30 mouse cellular contexts compared by ENCODE assay signal in genomic region chr8:85606974-85607373, GRCm38 (mm10). TPM values are rescaled to one million over a fixed set of nuclear protein-coding genes. Genes with fewer than 3 reads are reported as not detected.
DNase-seq lines count a peak whose midpoint lies in the region; ATAC-seq and TF ChIP-seq lines count a peak whose summit lies in the region.
"Had no signal": no experiment of that assay in that cellular context is flagged by ENCODE, and none has a peak within 500 bp of the region (broad histone marks: within the 10 kb centered on the region; RNA-seq: fewer than 3 reads in every experiment).

No protein-coding gene starts in this region.

- no peaks in the 10 kb centered on the region for H3K9me3 ChIP-seq in hindbrain, embryonic 14.5 days (ENCODE audit: control insufficient read depth, low read length)
- no peaks in the 10 kb centered on the region for H3K9me3 ChIP-seq in hindbrain, embryonic 11.5 days (ENCODE audit: control insufficient read depth, low read length)
- no peaks in the 10 kb centered on the region for H3K9me3 ChIP-seq in midbrain, embryonic 10.5 days (replicated peaks)
- H3K9me3 ChIP-seq in midbrain, embryonic 16.5 days (replicated peaks; ENCODE audit: control insufficient read depth, low read length, poor library complexity, severe bottlenecking) = no peaks in the 10 kb centered on the region
- no peaks in the 10 kb centered on the region for H3K9me3 ChIP-seq in ES-Bruce4 (replicated peaks; ENCODE audit: control insufficient read depth, insufficient read depth, low read length, poor library complexity, severe bottlenecking)
- no peaks in the 10 kb centered on the region for H3K9me3 ChIP-seq in limb, embryonic 10.5 days (replicated peaks)
- H3K9me3 ChIP-seq: forebrain, embryonic 15.5 days; heart, embryonic 10.5 days; heart, embryonic 15.5 days; hindbrain, embryonic 15.5 days; liver, embryonic 15.5 days; lung, embryonic 15.5 days; midbrain, embryonic 12.5 days; neural tube, embryonic 12.5 days had no signal

- TF ChIP-seq EP300 in ES-Bruce4 (IDR thresholded peaks at IDR 0.05; ENCODE audit: insufficient read depth, low read depth, low read length) = no peak

- H3K4me3 ChIP-seq in hindbrain, embryonic 14.5 days (replicated peaks; ENCODE audit: low read length) = no peak overlapping the region
- no peak overlapping the region for H3K4me3 ChIP-seq in hindbrain, embryonic 11.5 days (ENCODE audit: low read depth, low read length)
- no peak overlapping the region for H3K4me3 ChIP-seq in midbrain, embryonic 10.5 days
- H3K4me3 ChIP-seq in midbrain, embryonic 16.5 days (ENCODE audit: low read depth, low read length) = no peak overlapping the region
- H3K4me3 ChIP-seq in ES-Bruce4 (ENCODE audit: low read depth, low read length) = peak overlapping the region; percentile 33; the same call in 1 of the 2 replicates
- H3K4me3 ChIP-seq in limb, embryonic 10.5 days = no peak overlapping the region
- no peak overlapping the region for H3K4me3 ChIP-seq in gastrocnemius, adult 2 months
- H3K4me3 ChIP-seq: forebrain, embryonic 15.5 days; heart, embryonic 10.5 days; heart, embryonic 15.5 days; hindbrain, embryonic 15.5 days; liver, embryonic 15.5 days; lung, embryonic 15.5 days; midbrain, embryonic 12.5 days; neural tube, embryonic 12.5 days had no signal

- no peak overlapping the region for H3K27ac ChIP-seq in hindbrain, embryonic 14.5 days
- no peak overlapping the region for H3K27ac ChIP-seq in hindbrain, embryonic 11.5 days (ENCODE audit: low read depth, low read length)
- H3K27ac ChIP-seq in midbrain, embryonic 10.5 days (replicated peaks) = no peak overlapping the region
- no peak overlapping the region for H3K27ac ChIP-seq in midbrain, embryonic 16.5 days (ENCODE audit: low read length)
- no peak overlapping the region for H3K27ac ChIP-seq in ES-Bruce4 (ENCODE audit: insufficient read depth, low read length)
- H3K27ac ChIP-seq in limb, embryonic 10.5 days = no peak overlapping the region
- H3K27ac ChIP-seq in gastrocnemius, adult 2 months = no peak overlapping the region
- H3K27ac ChIP-seq: forebrain, embryonic 15.5 days; heart, embryonic 10.5 days; heart, embryonic 15.5 days; hindbrain, embryonic 15.5 days; liver, embryonic 15.5 days; lung, embryonic 15.5 days; midbrain, embryonic 12.5 days; neural tube, embryonic 12.5 days; stomach, postnatal 0 days had no signal

- no peaks in the 10 kb centered on the region for H3K36me3 ChIP-seq in hindbrain, embryonic 14.5 days (replicated peaks; ENCODE audit: control insufficient read depth, insufficient read depth)
- H3K36me3 ChIP-seq in hindbrain, embryonic 11.5 days (ENCODE audit: control insufficient read depth, insufficient read depth, low read length) = no peaks in the 10 kb centered on the region
- H3K36me3 ChIP-seq in midbrain, embryonic 10.5 days = no peaks in the 10 kb centered on the region
- no peaks in the 10 kb centered on the region for H3K36me3 ChIP-seq in midbrain, embryonic 16.5 days (ENCODE audit: control insufficient read depth, insufficient read depth, low read length)
- H3K36me3 ChIP-seq in ES-Bruce4 (ENCODE audit: control insufficient read depth, insufficient read depth, low read length, poor library complexity, severe bottlenecking) = no peaks in the 10 kb centered on the region
- no peaks in the 10 kb centered on the region for H3K36me3 ChIP-seq in limb, embryonic 10.5 days
- H3K36me3 ChIP-seq: forebrain, embryonic 15.5 days; heart, embryonic 10.5 days; heart, embryonic 15.5 days; hindbrain, embryonic 15.5 days; liver, embryonic 15.5 days; lung, embryonic 15.5 days; midbrain, embryonic 12.5 days; neural tube, embryonic 12.5 days had no signal

- 0 out of 2 replicates have a peak overlapping the region, but pooled peaks have one; percentile 13 for H3K4me2 ChIP-seq in hindbrain, embryonic 14.5 days (replicated peaks)
- no peak overlapping the region for H3K4me2 ChIP-seq in hindbrain, embryonic 11.5 days (replicated peaks; ENCODE audit: low read depth, low read length)
- no peak overlapping the region for H3K4me2 ChIP-seq in midbrain, embryonic 16.5 days (ENCODE audit: low read length)
- H3K4me2 ChIP-seq: forebrain, embryonic 15.5 days; heart, embryonic 15.5 days; hindbrain, embryonic 15.5 days; liver, embryonic 15.5 days; lung, embryonic 15.5 days; midbrain, embryonic 12.5 days; neural tube, embryonic 12.5 days had no signal

- no peak overlapping the region for H3K9ac ChIP-seq in hindbrain, embryonic 14.5 days
- no peak overlapping the region for H3K9ac ChIP-seq in hindbrain, embryonic 11.5 days (ENCODE audit: low read depth, low read length)
- no peak overlapping the region for H3K9ac ChIP-seq in midbrain, embryonic 16.5 days (ENCODE audit: low read depth, low read length)
- peak overlapping the region; percentile 19; the same call in 1 of the 2 replicates for H3K9ac ChIP-seq in ES-Bruce4 (ENCODE audit: low read depth, poor library complexity, severe bottlenecking)
- H3K9ac ChIP-seq: forebrain, embryonic 15.5 days; heart, embryonic 15.5 days; hindbrain, embryonic 15.5 days; liver, embryonic 15.5 days; lung, embryonic 15.5 days; midbrain, embryonic 12.5 days; neural tube, embryonic 12.5 days had no signal

- H3K4me1 ChIP-seq in hindbrain, embryonic 14.5 days (replicated peaks; ENCODE audit: control insufficient read depth, insufficient read depth, low read length) = no peaks in the 10 kb centered on the region
- no peaks in the 10 kb centered on the region for H3K4me1 ChIP-seq in hindbrain, embryonic 11.5 days (replicated peaks; ENCODE audit: control insufficient read depth, insufficient read depth, low read length)
- H3K4me1 ChIP-seq in midbrain, embryonic 10.5 days = no peaks in the 10 kb centered on the region
- H3K4me1 ChIP-seq in midbrain, embryonic 16.5 days (ENCODE audit: control insufficient read depth, insufficient read depth, low read length) = no peaks in the 10 kb centered on the region
- H3K4me1 ChIP-seq in ES-Bruce4 (ENCODE audit: control insufficient read depth, insufficient read depth, low read length) = peaks cover 3% of the 10 kb centered on the region
- peaks cover 8% of the 10 kb centered on the region for H3K4me1 ChIP-seq in limb, embryonic 10.5 days
- H3K4me1 ChIP-seq: forebrain, embryonic 15.5 days; heart, embryonic 15.5 days; hindbrain, embryonic 15.5 days; lung, embryonic 15.5 days; midbrain, embryonic 12.5 days; neural tube, embryonic 12.5 days had no signal

- ATAC-seq in hindbrain, embryonic 14.5 days (ENCODE audit: low FRiP score) = no peak
- no peak for ATAC-seq in hindbrain, embryonic 11.5 days (ENCODE audit: low FRiP score)
- ATAC-seq in midbrain, embryonic 16.5 days = no peak
- ATAC-seq: activated CD4-positive, CD25-positive, alpha-beta regulatory T cell, adult 4 months; CD4-positive, CD25-positive, alpha-beta regulatory T cell, adult 4 months; forebrain, embryonic 15.5 days; intestine, postnatal 0 days had no signal

- 72% methylated on average over 1 of the region's 1 CpGs for WGBS in hindbrain, embryonic 14.5 days
- WGBS in hindbrain, embryonic 11.5 days = 87% methylated on average over 1 of the region's 1 CpGs
- 92% methylated on average over 1 of the region's 1 CpGs for WGBS in midbrain, embryonic 10.5 days
- WGBS in midbrain, embryonic 16.5 days = 86% methylated on average over 1 of the region's 1 CpGs
- WGBS in limb, embryonic 10.5 days = 75% methylated on average over 1 of the region's 1 CpGs

- DNase-seq in hindbrain, embryonic 14.5 days (ENCODE audit: low spot score) = no peak
- no peak for DNase-seq in hindbrain, embryonic 11.5 days (ENCODE audit: low spot score)
- DNase-seq in midbrain, embryonic 10.5 days (ENCODE audit: low spot score) = peak; percentile 9
- peak; percentile 2 for DNase-seq in limb, embryonic 10.5 days (ENCODE audit: low spot score)
- no peak for DNase-seq in gastrocnemius, adult 2 months
- DNase-seq in left cerebral cortex, adult 8-10 months (ENCODE audit: low spot score in 2 of 2) = no peak
- DNase-seq: adrenal gland, adult 8-10 months; cerebellum, adult 9-10 months; cerebellum, postnatal 36 days; kidney, adult 9 months; kidney, postnatal 10 days; layer of hippocampus, postnatal 36 days; liver; spleen, adult 18-20 months; thymus, adult 18-20 months; thymus, postnatal 25 days had no signal

- no peak for TF ChIP-seq CTCF in ES-Bruce4 (IDR thresholded peaks at IDR 0.05; ENCODE audit: low read depth, low read length)
- TF ChIP-seq CTCF in gastrocnemius, adult 2 months (IDR thresholded peaks at IDR 0.05) = no peak

- TF ChIP-seq POLR2A in ES-Bruce4 (IDR thresholded peaks at IDR 0.05; ENCODE audit: insufficient read depth, low read length) = no peak

- intact Hi-C loops in gastrocnemius, adult 2 months (cut with DNase I) = no loop called here

- no peaks in the 10 kb centered on the region for H3K27me3 ChIP-seq in hindbrain, embryonic 14.5 days (ENCODE audit: control insufficient read depth, insufficient read depth, low read length)
- H3K27me3 ChIP-seq in hindbrain, embryonic 11.5 days (ENCODE audit: control insufficient read depth, insufficient read depth, low read length) = no peaks in the 10 kb centered on the region
- H3K27me3 ChIP-seq in midbrain, embryonic 10.5 days (ENCODE audit: low read depth, poor library complexity, severe bottlenecking) = no peaks in the 10 kb centered on the region
- H3K27me3 ChIP-seq in midbrain, embryonic 16.5 days (ENCODE audit: control insufficient read depth, insufficient read depth, low read depth, low read length) = no peaks in the 10 kb centered on the region
- no peaks in the 10 kb centered on the region for H3K27me3 ChIP-seq in ES-Bruce4 (ENCODE audit: control insufficient read depth, insufficient read depth, low read length, poor library complexity, severe bottlenecking)
- H3K27me3 ChIP-seq in limb, embryonic 10.5 days (ENCODE audit: low read depth, poor library complexity, severe bottlenecking) = no peaks in the 10 kb centered on the region
- H3K27me3 ChIP-seq: forebrain, embryonic 15.5 days; heart, embryonic 15.5 days; hindbrain, embryonic 15.5 days; liver, embryonic 15.5 days; lung, embryonic 15.5 days; midbrain, embryonic 12.5 days; neural tube, embryonic 12.5 days had no signal

RNA-seq across cellular contexts. Expression of gene Dnaja2, which starts 51.8 kb away (rescaled TPM):
- 172 and 197 TPM in 2 replicates for polyA plus RNA-seq in hindbrain, embryonic 14.5 days (2014; fragmentation: Nextera tagmentation; extraction: Ambion mirVana)
- polyA plus RNA-seq in hindbrain, embryonic 11.5 days (2014; fragmentation: Nextera tagmentation; extraction: Ambion mirVana) = 209 and 215 TPM in 2 replicates
- 187 and 195 TPM in 2 replicates for polyA plus RNA-seq in midbrain, embryonic 10.5 days (2016; fragmentation: Nextera tagmentation; extraction: Ambion mirVana)
- 171 and 177 TPM in 2 replicates for polyA plus RNA-seq in midbrain, embryonic 16.5 days (2015; fragmentation: Nextera tagmentation; extraction: Ambion mirVana)
- polyA plus RNA-seq in ES-Bruce4 (2011; ENCODE audit: insufficient read depth, insufficient read length, low read depth, missing spikeins) = 221 and 234 TPM in 2 replicates
- polyA plus RNA-seq in limb, embryonic 10.5 days (2016; fragmentation: Nextera tagmentation; extraction: Ambion mirVana) = 193 and 220 TPM in 2 replicates
- total RNA-seq in gastrocnemius, adult 2 months (2021) = 100 to 1,000 TPM; 204 to 232 TPM
- total RNA-seq in left cerebral cortex, adult 8-10 months (2022) = 100 to 1,000 TPM; 173 to 194 (median 190) TPM

Comparison
In these comparisons a context has a peak if more than half of its experiments do, and no peak if none do; other contexts are left out.
1. DNase-seq: peak in midbrain, embryonic 10.5 days (single experiment) and limb, embryonic 10.5 days (single experiment); none in hindbrain, embryonic 14.5 days (single experiment), hindbrain, embryonic 11.5 days (single experiment), gastrocnemius, adult 2 months (single experiment) and left cerebral cortex, adult 8-10 months (0 of 2).